Mouse (Mus musculus) stomach, adult 2 months (tissue): ENCODE data around the gene Fbxo34. TPM values are rescaled to one million over a fixed set of nuclear protein-coding genes. Genes with fewer than 3 reads are reported as not detected.

Experiments
- polyA plus RNA-seq: library from polyadenylated mRNA; depleted of rRNA; stranded (reverse); fragments of >200 nt; gene quantifications from 2 replicates; pipeline ENCODE4 v1.2.3, GENCODE M21; 2012; rRNA removed

Fbxo34 gene
- 5.1 and 8.3 TPM in 2 replicates for polyA plus RNA-seq

GRCm38 (mm10) chr14:47450121-47450520 lies at the start of gene Fbxo34:
Gene Fbxo34, plus strand, starts transcription at chr14:47450421.

GRCm38 (mm10) chr14:47417775-47418665 lies 32.2 kb upstream of the Fbxo34 start, which contains the start of gene Dlgap5:
Gene Dlgap5, minus strand, starts transcription at chr14:47418407.

GRCm38 (mm10) chr14:47570549-47570948 lies 120.3 kb downstream of the Fbxo34 start, which contains the start of gene Atg14:
Gene Atg14, minus strand, starts transcription at chr14:47570649.

Other genes with a start within 250 kb of the Fbxo34 start
- gene Wdhd1, start 173.6 kb upstream of the Fbxo34 start, polyA plus RNA-seq: 0.20 and 0.31 TPM in 2 replicates
- 0.29 and 0.44 TPM in 2 replicates for gene Socs4, start 173.5 kb upstream of the Fbxo34 start, polyA plus RNA-seq
- 24.5 and 41.4 TPM in 2 replicates for gene Mapk1ip1l, start 152.2 kb upstream of the Fbxo34 start, polyA plus RNA-seq
- 285 and 457 TPM in 2 replicates for gene Lgals3, start 82.7 kb upstream of the Fbxo34 start, polyA plus RNA-seq
- 0.47 and 0.77 TPM in 2 replicates for gene Dlgap5, start 32.0 kb upstream of the Fbxo34 start, polyA plus RNA-seq
- 2.8 and 4.2 TPM in 2 replicates for gene Atg14, start 120.2 kb downstream of the Fbxo34 start, polyA plus RNA-seq
- 0.81 and 1.5 TPM in 2 replicates for gene Ktn1, start 198.0 kb downstream of the Fbxo34 start, polyA plus RNA-seq